Mouse (Mus musculus): ENCODE results near the gene Dlat. TPM values are rescaled to one million over a fixed set of nuclear protein-coding genes. Genes with fewer than 3 reads are reported as not detected.

The Dlat gene
- polyA plus RNA-seq, 1 experiment, result 64.6 TPM

- H3ac ChIP-seq (ENCODE audit: control insufficient read depth, insufficient read length), result peak overlapping the region; percentile 86
- peaks cover 40% of the 10 kb centered on the region for H3K36me3 ChIP-seq (ENCODE audit: control insufficient read depth, insufficient read depth)
- no peaks in the 10 kb centered on the region for H3K27me3 ChIP-seq (ENCODE audit: control insufficient read depth, insufficient read depth, insufficient read length)
- TF ChIP-seq MYOG (IDR thresholded peaks at IDR 0.05; ENCODE audit: control insufficient read depth in 1 of 3, insufficient read depth in 1 of 3, insufficient read length in 2 of 3, low read depth in 2 of 3), result peak in 2 of 3 experiments; percentile 1 to 2
- TF ChIP-seq SRF (IDR thresholded peaks at IDR 0.05; ENCODE audit: control insufficient read depth, insufficient read length, low read depth), result no peak
- H3K79me2 ChIP-seq (ENCODE audit: control insufficient read depth, insufficient read depth), result peaks cover 39% of the 10 kb centered on the region
- H3K4me3 ChIP-seq, result peak overlapping the region; percentile 85
- peak overlapping the region; percentile 70 for H3K4me2 ChIP-seq (ENCODE audit: low read depth)
Measured at GRCm38 (mm10) chr9:50603998-50604324, 55.6 kb downstream of the Dlat start.

- Histone ChIP-seq H3K27me3 (ENCODE audit: control insufficient read depth, insufficient read depth, insufficient read length) (no peaks in the 10 kb centered on the region), H3K79me2 (ENCODE audit: control insufficient read depth, insufficient read depth) (peaks cover 39% of the 10 kb centered on the region), H3K4me2 (ENCODE audit: low read depth) (peak within 1 kb of the TSS; percentile 94), H3ac (ENCODE audit: control insufficient read depth, insufficient read length) (peak within 1 kb of the TSS; percentile 86), H3K36me3 (ENCODE audit: control insufficient read depth, insufficient read depth) (peaks cover 40% of the 10 kb centered on the region), H3K4me3 (peak within 1 kb of the TSS; percentile 85)
- TF ChIP-seq POLR2A (IDR thresholded peaks at IDR 0.05; ENCODE audit: insufficient read length, low read depth) (peak; percentile 100), TCF12 (IDR thresholded peaks at IDR 0.05; ENCODE audit: insufficient read depth, poor library complexity, severe bottlenecking) (no peak), SRF (IDR thresholded peaks at IDR 0.05; ENCODE audit: control insufficient read depth, insufficient read length, low read depth) (no peak), MAX (IDR thresholded peaks at IDR 0.05; ENCODE audit: low read depth) (no peak), MYOG (IDR thresholded peaks at IDR 0.05; ENCODE audit: control insufficient read depth in 1 of 3, insufficient read depth in 1 of 3, insufficient read length in 2 of 3, low read depth in 2 of 3) (no peak), MYOD1 (IDR thresholded peaks at IDR 0.05; ENCODE audit: control insufficient read depth in 1 of 3, insufficient read length in 2 of 3, low read depth in 2 of 3) (no peak), USF1 (IDR thresholded peaks at IDR 0.05; ENCODE audit: low read depth) (no peak), CEBPB (IDR thresholded peaks at IDR 0.05; ENCODE audit: insufficient read depth, poor library complexity, severe bottlenecking) (0 out of 2 replicates have a peak, but pooled peaks have one; percentile 61), TCF3 (IDR thresholded peaks at IDR 0.05; ENCODE audit: insufficient read length, low read depth) (no peak), REST (IDR thresholded peaks at IDR 0.05; ENCODE audit: insufficient read depth, insufficient read length) (no peak), E2F4 (IDR thresholded peaks at IDR 0.05; ENCODE audit: insufficient read depth) (peak; percentile 58), POLR2AphosphoS2 (IDR thresholded peaks at IDR 0.05; ENCODE audit: insufficient read length, low read depth) (peak; percentile 98)
Measured at GRCm38 (mm10) chr9:50603189-50603997, 56.2 kb downstream of the Dlat start, which contains the start of the genes Sdhd and Timm8b. TSS of gene Sdhd (minus strand) at chr9:50603812. TSS of gene Timm8b (plus strand) at chr9:50603910.

- Histone ChIP-seq H3K27me3 (ENCODE audit: control insufficient read depth, insufficient read depth, insufficient read length) (no peaks in the 10 kb centered on the region), H3ac (ENCODE audit: control insufficient read depth, insufficient read length) (peak overlapping the region; percentile 86), H3K4me3 (peak overlapping the region; percentile 85), H3K36me3 (ENCODE audit: control insufficient read depth, insufficient read depth) (peaks cover 47% of the 10 kb centered on the region), H3K79me2 (ENCODE audit: control insufficient read depth, insufficient read depth) (peaks cover 39% of the 10 kb centered on the region), H3K4me2 (ENCODE audit: low read depth) (peak overlapping the region; percentile 94)
- no peak for TF ChIP-seq CEBPB (IDR thresholded peaks at IDR 0.05; ENCODE audit: insufficient read depth, poor library complexity, severe bottlenecking)
- no peak for TF ChIP-seq E2F4 (IDR thresholded peaks at IDR 0.05; ENCODE audit: insufficient read depth)
- TF ChIP-seq TCF12 (IDR thresholded peaks at IDR 0.05; ENCODE audit: insufficient read depth, poor library complexity, severe bottlenecking), result no peak
- TF ChIP-seq MYOG (IDR thresholded peaks at IDR 0.05; ENCODE audit: control insufficient read depth in 1 of 3, insufficient read depth in 1 of 3, insufficient read length in 2 of 3, low read depth in 2 of 3), result no peak
- TF ChIP-seq MAX (IDR thresholded peaks at IDR 0.05; ENCODE audit: low read depth), result no peak
- TF ChIP-seq MYOD1 (IDR thresholded peaks at IDR 0.05; ENCODE audit: control insufficient read depth in 1 of 3, insufficient read length in 2 of 3, low read depth in 2 of 3), result no peak
- TF ChIP-seq TCF3 (IDR thresholded peaks at IDR 0.05; ENCODE audit: insufficient read length, low read depth), result no peak
- no peak for TF ChIP-seq USF1 (IDR thresholded peaks at IDR 0.05; ENCODE audit: low read depth)
- no peak for TF ChIP-seq POLR2A (IDR thresholded peaks at IDR 0.05; ENCODE audit: insufficient read length, low read depth)
- TF ChIP-seq POLR2AphosphoS2 (IDR thresholded peaks at IDR 0.05; ENCODE audit: insufficient read length, low read depth), result no peak
- TF ChIP-seq SRF (IDR thresholded peaks at IDR 0.05; ENCODE audit: control insufficient read depth, insufficient read length, low read depth), result no peak
- no peak for TF ChIP-seq REST (IDR thresholded peaks at IDR 0.05; ENCODE audit: insufficient read depth, insufficient read length)
Measured at GRCm38 (mm10) chr9:50602055-50602845, 57.3 kb downstream of the Dlat start.

GRCm38 (mm10) chr9:50601536-50601935 is 58.0 kb downstream of the Dlat start:
- Histone ChIP-seq H3K27me3 (ENCODE audit: control insufficient read depth, insufficient read depth, insufficient read length) (no peaks in the 10 kb centered on the region), H3K4me2 (ENCODE audit: low read depth) (no peak overlapping the region), H3K36me3 (ENCODE audit: control insufficient read depth, insufficient read depth) (peaks cover 49% of the 10 kb centered on the region), H3K4me3 (peak overlapping the region; percentile 85), H3ac (ENCODE audit: control insufficient read depth, insufficient read length) (no peak overlapping the region), H3K79me2 (ENCODE audit: control insufficient read depth, insufficient read depth) (peaks cover 39% of the 10 kb centered on the region)
- TF ChIP-seq USF1 (IDR thresholded peaks at IDR 0.05; ENCODE audit: low read depth), result no peak
- TF ChIP-seq REST (IDR thresholded peaks at IDR 0.05; ENCODE audit: insufficient read depth, insufficient read length), result no peak
- no peak for TF ChIP-seq POLR2AphosphoS2 (IDR thresholded peaks at IDR 0.05; ENCODE audit: insufficient read length, low read depth)
- TF ChIP-seq POLR2A (IDR thresholded peaks at IDR 0.05; ENCODE audit: insufficient read length, low read depth), result no peak
- TF ChIP-seq MAX (IDR thresholded peaks at IDR 0.05; ENCODE audit: low read depth), result no peak
- no peak for TF ChIP-seq TCF3 (IDR thresholded peaks at IDR 0.05; ENCODE audit: insufficient read length, low read depth)
- no peak for TF ChIP-seq SRF (IDR thresholded peaks at IDR 0.05; ENCODE audit: control insufficient read depth, insufficient read length, low read depth)
- no peak for TF ChIP-seq MYOD1 (IDR thresholded peaks at IDR 0.05; ENCODE audit: control insufficient read depth in 1 of 3, insufficient read length in 2 of 3, low read depth in 2 of 3)
- TF ChIP-seq MYOG (IDR thresholded peaks at IDR 0.05; ENCODE audit: control insufficient read depth in 1 of 3, insufficient read depth in 1 of 3, insufficient read length in 2 of 3, low read depth in 2 of 3), result no peak
- no peak for TF ChIP-seq E2F4 (IDR thresholded peaks at IDR 0.05; ENCODE audit: insufficient read depth)
- no peak for TF ChIP-seq TCF12 (IDR thresholded peaks at IDR 0.05; ENCODE audit: insufficient read depth, poor library complexity, severe bottlenecking)
- no peak for TF ChIP-seq CEBPB (IDR thresholded peaks at IDR 0.05; ENCODE audit: insufficient read depth, poor library complexity, severe bottlenecking)
